Mouse (Mus musculus): ENCODE results near the gene Higd1b.

The Higd1b gene

DNA sequence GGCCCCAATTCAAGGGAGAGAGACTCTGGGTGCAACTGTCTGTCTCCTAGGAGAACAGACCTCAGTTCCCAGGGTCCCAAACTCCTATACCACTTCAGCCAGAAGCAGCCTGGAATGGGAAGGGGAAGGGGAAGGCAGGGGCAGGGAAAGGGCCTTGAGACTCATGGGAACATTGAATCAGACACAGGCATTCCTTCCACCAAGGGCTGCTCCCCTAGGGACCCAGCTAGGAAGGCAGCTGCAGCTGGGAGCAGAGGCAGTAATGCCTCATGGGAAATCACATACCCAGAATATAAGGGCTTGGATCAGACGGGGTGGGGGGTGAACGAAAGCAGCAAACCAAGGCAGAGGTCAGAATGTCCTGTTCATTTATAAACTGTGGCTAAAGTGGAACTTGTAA lies 2.5 kb downstream of the Higd1b start:
- DNase-seq (ENCODE audit: low spot score in 2 of 2) = no peak

DNA sequence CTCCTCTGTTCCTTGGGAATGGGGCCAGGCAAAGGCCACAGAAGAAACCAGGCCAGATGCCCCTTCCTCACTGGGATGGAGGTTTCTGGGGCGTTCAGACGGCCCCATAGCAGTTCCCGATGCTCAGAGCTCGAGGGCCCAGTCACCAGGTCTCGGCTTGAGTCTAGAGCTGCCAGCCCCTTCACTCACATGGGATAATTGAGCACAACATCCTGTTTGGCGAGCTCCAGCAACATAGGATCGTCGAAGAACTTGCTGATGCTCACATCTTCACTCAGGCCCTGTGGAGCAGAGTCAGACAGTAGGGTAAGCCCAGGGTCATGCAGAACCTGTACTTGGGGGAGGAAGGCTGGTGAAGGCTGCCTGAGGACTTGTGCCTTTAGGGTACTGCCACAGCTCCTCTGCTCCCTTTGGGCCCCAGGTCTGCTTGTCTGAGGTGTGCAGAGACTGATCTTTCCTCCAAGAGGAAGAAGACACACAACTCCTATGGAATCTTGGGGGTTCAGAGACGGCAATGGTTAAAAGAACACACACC lies 3.0 kb downstream of the Higd1b start:
- no peak for DNase-seq (ENCODE audit: low spot score in 2 of 2)

DNA sequence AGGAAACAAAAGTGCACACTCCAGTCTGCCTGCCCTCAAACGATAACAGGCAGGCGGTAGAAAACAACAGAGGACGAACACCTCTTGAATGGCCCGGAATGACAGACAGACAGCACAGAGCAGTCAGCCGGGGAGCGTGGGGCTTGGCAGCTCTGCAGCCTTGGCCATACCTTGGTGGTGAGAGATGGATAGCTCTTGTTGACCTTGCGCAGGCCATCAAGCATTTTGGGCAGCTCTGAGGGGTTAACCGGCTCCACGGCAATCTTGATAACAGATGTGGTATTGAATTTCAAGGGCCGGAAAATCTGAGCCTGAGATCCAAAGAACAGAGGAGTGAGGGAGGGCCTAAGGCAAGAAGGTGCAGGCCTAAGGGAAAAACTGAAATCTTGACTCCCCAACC lies 10.3 kb downstream of the Higd1b start:
- DNase-seq (ENCODE audit: low spot score in 2 of 2) = no peak

DNA sequence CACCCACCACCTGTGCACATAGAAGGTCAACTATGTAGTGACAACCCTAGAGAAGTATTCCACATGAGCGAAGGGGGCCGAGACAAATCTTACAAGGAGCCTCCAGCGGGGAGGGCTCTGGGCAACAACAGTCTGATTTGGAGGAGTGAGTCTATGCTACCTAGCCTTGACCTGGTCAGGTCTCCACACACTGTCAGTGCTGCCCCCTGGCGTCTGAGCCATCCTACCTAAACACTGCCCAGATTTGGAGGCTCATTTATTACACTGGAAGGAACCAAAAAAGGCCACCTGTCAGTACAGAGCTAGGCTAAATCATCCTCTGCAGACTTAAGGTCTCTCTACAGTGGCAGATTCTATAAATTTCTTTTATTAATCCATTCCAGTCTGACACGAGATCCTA lies 16.2 kb downstream of the Higd1b start:
- DNase-seq (ENCODE audit: low spot score in 2 of 2) = peak; percentile 23 to 74

DNA sequence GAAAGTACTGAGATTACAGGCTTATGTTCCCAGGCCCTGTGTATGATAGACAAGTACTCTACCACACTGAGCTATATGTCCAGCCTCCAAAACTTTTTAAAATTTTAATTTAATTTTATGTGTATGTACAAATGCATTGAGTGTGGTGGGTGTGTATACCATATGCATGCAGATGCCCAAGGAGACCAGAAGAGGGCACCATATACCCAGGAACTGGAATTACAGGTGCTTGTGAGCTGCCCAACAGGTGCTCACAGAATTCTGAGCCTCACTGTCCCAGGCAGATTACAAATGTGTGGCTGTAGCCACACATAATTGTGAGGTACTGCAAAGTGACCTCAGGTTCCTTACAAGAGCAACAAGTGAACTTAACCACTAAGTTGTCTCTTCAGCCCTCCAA lies 18.1 kb downstream of the Higd1b start:
- DNase-seq (ENCODE audit: low spot score in 2 of 2) = no peak

DNA sequence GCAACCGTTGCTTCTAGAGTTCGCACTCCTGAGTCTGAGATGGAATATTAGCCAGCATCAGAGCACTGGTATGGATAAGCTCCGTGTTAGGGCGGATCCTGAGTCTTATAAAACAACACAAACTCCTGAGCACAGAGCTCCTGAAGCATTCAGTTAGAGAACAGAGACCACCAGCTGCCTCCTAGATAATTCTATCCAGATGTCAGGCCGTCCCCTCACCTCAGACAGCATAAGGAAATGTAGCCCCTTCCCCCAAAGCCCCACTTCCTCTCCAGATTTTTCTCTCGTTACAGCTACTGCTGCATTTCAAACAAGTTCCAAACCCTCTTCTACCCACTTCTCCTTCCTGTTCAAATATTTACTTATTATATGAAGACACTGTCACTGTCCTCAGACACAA lies 20.3 kb downstream of the Higd1b start:
- no peak for DNase-seq (ENCODE audit: low spot score in 2 of 2)

DNA sequence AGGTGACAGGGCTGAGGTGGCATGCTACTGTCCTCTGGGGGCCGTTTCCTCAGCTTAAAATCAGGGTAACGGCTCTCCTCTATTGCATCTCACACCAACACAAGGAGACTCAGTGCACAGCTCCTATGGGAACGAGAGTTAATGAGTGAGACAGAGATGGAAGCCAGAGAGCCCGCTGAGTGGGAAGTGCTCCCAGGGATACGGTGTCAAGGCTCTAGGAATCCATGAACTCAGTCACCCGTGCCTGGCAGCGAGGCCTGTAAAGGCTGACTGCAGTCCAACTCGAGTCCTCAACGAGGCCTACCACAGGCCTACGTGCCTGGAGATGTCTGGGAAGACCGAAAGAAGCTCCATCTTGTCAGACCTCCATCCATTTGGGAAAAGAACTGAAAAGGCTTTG lies 23.3 kb downstream of the Higd1b start:
- no peak for DNase-seq (ENCODE audit: low spot score in 2 of 2)

DNA sequence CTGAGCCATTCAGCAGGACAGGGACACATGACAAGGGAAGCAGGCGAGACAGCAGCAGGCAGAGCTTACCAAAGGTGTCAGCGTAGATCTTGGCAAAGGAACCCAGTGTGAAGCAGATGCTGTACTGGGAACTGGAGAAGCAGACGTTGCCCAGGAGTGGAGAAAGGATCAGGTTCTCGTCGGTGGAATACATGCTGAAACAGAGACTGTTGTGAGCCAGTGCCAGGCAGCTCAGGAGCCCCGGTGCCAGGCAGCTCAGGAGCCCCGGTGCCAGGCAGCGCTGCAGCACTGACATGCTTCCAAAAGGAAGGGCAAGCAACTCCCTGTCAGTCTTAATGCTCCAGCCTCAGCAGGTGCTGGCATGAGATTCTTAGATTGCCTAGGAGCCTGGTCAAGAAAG lies 24.3 kb downstream of the Higd1b start:
- no peak for DNase-seq (ENCODE audit: low spot score in 2 of 2)

DNA sequence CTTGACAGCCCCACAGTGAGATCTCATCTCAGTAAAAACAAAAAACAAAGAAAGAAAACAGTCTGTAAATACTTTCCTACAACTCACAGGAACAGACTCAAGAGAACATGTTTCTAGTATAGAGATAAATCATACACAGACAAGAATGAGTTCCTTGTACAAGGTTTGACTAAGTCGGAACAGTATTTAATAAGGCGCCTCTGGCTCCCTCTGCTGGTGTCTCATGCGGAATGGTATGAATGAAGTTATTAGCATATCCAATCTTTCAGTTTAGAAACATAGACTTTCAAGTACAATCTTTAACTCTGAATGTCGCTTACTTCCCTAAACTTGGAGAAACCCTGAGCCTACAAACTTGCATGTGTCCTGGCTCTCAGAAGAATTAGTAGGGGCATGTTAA lies 28.6 kb downstream of the Higd1b start:
- peak in 1 of 2 experiments; percentile 72 for DNase-seq (ENCODE audit: low spot score in 2 of 2)

DNA sequence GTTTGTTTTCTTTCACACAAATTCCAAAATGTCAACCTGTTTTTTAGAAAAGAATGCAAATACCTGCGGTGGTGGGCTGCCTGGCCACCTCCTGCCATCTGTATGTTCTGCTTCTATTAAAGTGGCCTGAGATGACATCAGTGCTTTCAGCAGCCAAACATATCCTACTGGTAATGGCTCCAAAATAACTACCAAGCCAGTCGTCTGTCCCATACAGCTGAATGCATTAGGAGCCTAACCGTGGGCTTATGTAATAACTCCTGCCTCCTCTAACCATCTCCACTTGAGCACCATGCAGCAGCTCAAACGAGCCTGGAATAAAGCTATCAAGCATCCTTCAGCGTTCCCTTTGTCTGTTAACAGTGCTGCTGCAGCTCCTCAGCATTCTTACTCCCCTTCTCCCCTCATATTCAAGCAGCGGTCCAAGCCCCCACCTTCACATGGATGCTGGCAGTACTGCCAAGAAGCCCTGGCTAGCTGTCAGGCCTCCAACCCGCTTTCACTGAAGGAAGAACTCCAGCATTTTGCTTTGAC lies 39.2 kb downstream of the Higd1b start:
- DNase-seq (ENCODE audit: low spot score in 2 of 2) = no peak

DNA sequence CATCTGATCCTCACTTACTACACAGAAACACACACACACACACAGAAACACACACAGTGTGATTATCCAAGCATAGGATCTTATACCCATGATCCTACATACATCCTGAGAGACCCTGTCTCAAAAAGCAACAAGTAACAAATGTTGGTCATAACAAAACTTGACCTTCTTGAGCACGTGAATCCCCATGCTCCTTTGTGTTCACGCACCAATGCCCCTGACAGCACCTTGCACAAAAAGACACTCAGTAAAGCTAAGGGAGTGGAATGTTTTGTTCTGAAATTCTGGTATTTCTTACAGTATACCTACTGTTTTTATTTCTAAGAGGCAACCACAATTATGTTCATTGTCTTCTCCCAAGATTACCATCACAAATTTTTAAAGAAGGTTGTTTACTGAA lies 43.9 kb downstream of the Higd1b start:
- DNase-seq (ENCODE audit: low spot score in 2 of 2) = no peak

DNA sequence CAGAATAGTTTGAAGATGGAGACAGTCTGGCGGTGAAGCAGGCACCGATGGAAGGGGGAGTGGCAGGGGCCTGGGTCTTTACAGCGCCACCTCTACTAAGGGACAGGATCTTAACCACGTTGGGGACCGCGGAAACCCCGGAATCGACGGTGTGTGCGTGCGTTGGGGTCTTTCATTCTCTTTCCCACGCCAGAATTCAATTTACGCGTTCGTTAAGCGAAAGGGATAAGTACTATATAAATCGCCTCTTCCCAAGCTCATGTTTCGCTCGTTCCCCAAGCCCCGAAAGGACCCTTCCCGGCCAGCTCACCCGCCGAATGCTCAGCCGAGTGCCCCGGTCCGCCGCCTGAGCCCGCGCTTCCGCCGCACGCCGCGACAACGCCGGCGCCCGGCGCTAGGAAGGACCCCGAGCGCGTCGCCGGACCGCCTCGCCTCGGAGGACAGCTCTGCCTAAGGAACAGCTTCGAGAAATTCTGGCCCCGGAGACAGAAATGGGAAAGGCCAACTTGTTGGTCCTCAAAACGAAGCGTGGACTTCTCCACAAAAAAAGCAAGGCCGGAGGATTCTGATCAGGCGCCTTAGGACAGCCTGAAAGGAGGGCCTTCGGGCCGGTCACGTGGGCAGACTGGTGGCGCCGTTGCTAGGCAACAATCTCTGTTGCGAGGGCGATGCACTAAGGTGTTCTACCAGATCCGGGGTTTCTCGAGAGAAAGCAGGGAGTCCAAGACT lies 45.1 kb downstream of the Higd1b start, which contains the start of the genes Eftud2 and Ccdc103:
Eftud2 (minus strand) TSS at position 401 of the 729 bp plus-strand sequence.
Ccdc103 (plus strand) TSS at position 620 of the 729 bp plus-strand sequence.
- DNase-seq (ENCODE audit: low spot score in 2 of 2) = peak; percentile 97 to 98

DNA sequence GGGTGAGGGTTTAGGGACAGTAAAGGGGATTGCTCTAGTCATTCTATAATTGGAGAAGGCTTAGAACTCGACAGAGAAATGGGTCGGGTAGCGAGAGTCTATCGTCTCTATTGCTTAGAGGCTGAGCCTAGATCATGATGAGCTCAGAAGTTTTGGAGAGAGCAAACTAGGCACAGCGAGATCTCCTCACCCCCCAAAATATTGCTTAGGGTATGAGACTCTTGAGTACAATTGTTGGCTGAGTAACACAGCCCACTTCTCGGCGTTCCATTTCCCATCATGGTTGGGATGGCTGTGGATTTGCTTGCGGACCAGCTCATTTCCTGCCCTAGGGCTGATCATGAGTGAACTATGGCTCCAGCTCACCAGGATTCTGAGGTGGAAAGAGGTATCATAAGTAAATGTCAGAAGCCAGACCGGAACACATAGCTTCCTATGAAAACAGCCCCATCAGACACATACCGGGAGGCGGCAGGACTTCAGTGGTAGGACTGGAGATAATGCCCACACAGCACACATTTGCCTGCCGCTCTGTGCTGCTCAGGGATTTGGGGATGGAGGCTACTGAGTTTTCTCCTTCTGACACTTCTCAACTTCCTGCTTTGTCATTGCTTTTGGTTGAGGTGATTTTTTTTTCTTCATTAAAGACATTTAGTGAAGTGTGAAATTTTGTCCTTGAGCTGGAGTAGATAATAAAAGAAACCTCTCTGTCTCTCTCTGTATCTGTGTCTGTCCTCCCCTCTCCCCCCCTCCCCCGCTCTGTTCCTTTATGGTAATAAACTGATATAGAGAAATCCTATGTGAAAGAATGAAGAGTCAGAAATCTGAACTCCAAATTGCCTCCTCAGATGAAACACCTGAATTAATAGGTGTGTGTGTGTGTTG lies 45.9 kb downstream of the Higd1b start:
- no peak for DNase-seq (ENCODE audit: low spot score in 2 of 2)

DNA sequence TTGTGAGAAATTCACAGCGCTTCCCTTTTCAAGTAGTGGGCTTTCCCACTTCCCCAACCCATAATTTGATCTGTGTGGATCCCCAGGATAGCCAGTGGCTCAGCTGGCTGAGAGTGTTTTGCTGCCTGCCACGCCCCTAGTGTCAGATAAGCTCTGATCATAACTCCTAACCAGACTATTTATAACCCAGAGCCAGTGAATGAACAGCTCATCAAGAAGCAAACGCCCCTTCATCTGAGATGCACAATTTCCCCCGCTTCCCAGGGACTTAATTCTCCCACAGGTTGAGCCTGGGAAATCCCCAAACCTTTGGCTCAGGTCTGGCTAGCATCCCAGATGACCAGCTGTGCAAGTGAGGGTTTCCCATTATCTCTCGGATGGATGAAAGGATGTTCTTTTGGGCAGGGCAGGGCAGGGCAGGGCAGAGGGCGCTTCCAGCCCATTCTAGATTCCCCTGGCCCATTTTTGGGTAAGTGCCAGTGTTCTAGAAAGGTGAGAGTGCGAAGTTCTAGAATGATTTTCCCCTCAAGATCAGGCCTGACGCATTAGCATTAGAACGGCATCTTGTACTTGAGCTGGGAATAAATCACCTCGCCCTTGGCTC lies 49.1 kb downstream of the Higd1b start, which contains the start of gene Fam187a:
Fam187a (plus strand) TSS at position 554 of the 604 bp plus-strand sequence.
- no peak for DNase-seq (ENCODE audit: low spot score in 2 of 2)

DNA sequence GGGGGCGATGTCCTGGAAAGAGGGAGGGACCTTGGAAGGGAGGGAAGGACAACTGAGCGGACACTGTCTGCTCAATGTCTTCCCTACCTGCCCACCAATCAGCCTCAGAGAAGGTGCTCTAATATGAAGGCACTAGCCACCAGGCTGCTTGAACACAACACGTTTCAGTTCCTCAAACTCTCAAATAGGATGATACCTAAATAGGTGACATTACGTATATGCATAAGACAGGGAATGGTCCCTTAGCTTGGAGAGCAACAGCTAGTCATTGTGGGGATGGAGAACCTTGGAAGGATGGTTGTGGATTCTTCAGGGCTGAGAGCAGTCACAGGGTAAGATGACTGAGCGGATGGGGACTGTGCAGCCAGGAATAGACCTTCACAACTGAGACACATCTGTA lies 51.8 kb downstream of the Higd1b start:
- DNase-seq (ENCODE audit: low spot score in 2 of 2) = no peak
